Mouse (Mus musculus): ENCODE measurements around the gene Nxn. TPM values are rescaled to one million over a fixed set of nuclear protein-coding genes. Genes with fewer than 3 reads are reported as not detected.
A peak's percentile ranks its signal among the peaks of the same experiment; 100 is the strongest.

The Nxn gene
- total and polyA plus RNA-seq, 2 experiments from 2014 or later: 10.6 to 50.7 TPM

GRCm38 (mm10) chr11:76328522-76329290 lies 70.2 kb downstream of the Nxn start:
- no peak for ATAC-seq (ENCODE audit: insufficient read depth, low read depth)
- WGBS: 40% methylated on average over 2 of the region's 2 CpGs
- 0 out of 2 replicates have a peak overlapping the region, but pooled peaks have one; percentile 9 for H3K4me2 ChIP-seq (ENCODE audit: low read depth, low read length)

GRCm38 (mm10) chr11:76328084-76328483 lies 70.9 kb downstream of the Nxn start:
- H3K4me3 ChIP-seq (ENCODE audit: low read depth, low read length): no peak overlapping the region
- 0 out of 2 replicates have a peak overlapping the region, but pooled peaks have one; percentile 18 for H3K4me2 ChIP-seq (ENCODE audit: low read depth, low read length)
- no peaks in the 10 kb centered on the region for H3K27me3 ChIP-seq (ENCODE audit: control insufficient read depth, insufficient read depth, low read length)
- no peak overlapping the region for H3K9ac ChIP-seq (replicated peaks; ENCODE audit: low read depth, low read length)
- H3K27ac ChIP-seq (ENCODE audit: low read depth): peak overlapping the region; percentile 15; the same call in 1 of the 2 replicates
- no peak for ATAC-seq (ENCODE audit: insufficient read depth, low read depth)
- no peaks in the 10 kb centered on the region for H3K9me3 ChIP-seq (replicated peaks; ENCODE audit: control insufficient read depth, low read length)
- peaks cover 24% of the 10 kb centered on the region for H3K4me1 ChIP-seq (ENCODE audit: control insufficient read depth, insufficient read depth)
- no peaks in the 10 kb centered on the region for H3K36me3 ChIP-seq (replicated peaks; ENCODE audit: control insufficient read depth, insufficient read depth, low read length)
- no peak for DNase-seq (ENCODE audit: low spot score)
- WGBS: 23% methylated on average over 11 of the region's 11 CpGs
- TF ChIP-seq EP300 (IDR thresholded peaks at IDR 0.05; ENCODE audit: low read depth): no peak
- no peak for TF ChIP-seq CTCF (IDR thresholded peaks at IDR 0.05; ENCODE audit: low read depth)

More at GRCm38 (mm10) chr11:76328522-76329290, 70.2 kb downstream of the Nxn start:
- H3K27me3 ChIP-seq (ENCODE audit: control insufficient read depth, insufficient read depth, low read length): no peaks in the 10 kb centered on the region
- peaks cover 24% of the 10 kb centered on the region for H3K4me1 ChIP-seq (ENCODE audit: control insufficient read depth, insufficient read depth)
- DNase-seq (ENCODE audit: low spot score): no peak
- TF ChIP-seq EP300 (IDR thresholded peaks at IDR 0.05; ENCODE audit: low read depth) (no peak), CTCF (IDR thresholded peaks at IDR 0.05; ENCODE audit: low read depth) (no peak)
- no peaks in the 10 kb centered on the region for H3K9me3 ChIP-seq (replicated peaks; ENCODE audit: control insufficient read depth, low read length)
- peak overlapping the region; percentile 15; the same call in 1 of the 2 replicates for H3K27ac ChIP-seq (ENCODE audit: low read depth)
- no peak overlapping the region for H3K4me3 ChIP-seq (ENCODE audit: low read depth, low read length)
- no peak overlapping the region for H3K9ac ChIP-seq (replicated peaks; ENCODE audit: low read depth, low read length)
- no peaks in the 10 kb centered on the region for H3K36me3 ChIP-seq (replicated peaks; ENCODE audit: control insufficient read depth, insufficient read depth, low read length)

- H3K4me2 ChIP-seq (ENCODE audit: low read depth, low read length): no peak overlapping the region
- no peak overlapping the region for H3K9ac ChIP-seq (replicated peaks; ENCODE audit: low read depth, low read length)
- no peak overlapping the region for H3K4me3 ChIP-seq (ENCODE audit: low read depth, low read length)
- H3K27ac ChIP-seq (ENCODE audit: low read depth): no peak overlapping the region
- no peaks in the 10 kb centered on the region for H3K36me3 ChIP-seq (replicated peaks; ENCODE audit: control insufficient read depth, insufficient read depth, low read length)
- H3K4me1 ChIP-seq (ENCODE audit: control insufficient read depth, insufficient read depth): peaks cover 24% of the 10 kb centered on the region
- TF ChIP-seq EP300 (IDR thresholded peaks at IDR 0.05; ENCODE audit: low read depth) (no peak), CTCF (IDR thresholded peaks at IDR 0.05; ENCODE audit: low read depth) (no peak)
- ATAC-seq (ENCODE audit: insufficient read depth, low read depth): no peak
- 79% methylated on average over 6 of the region's 6 CpGs for WGBS
- H3K27me3 ChIP-seq (ENCODE audit: control insufficient read depth, insufficient read depth, low read length): no peaks in the 10 kb centered on the region
- DNase-seq (ENCODE audit: low spot score): no peak
- no peaks in the 10 kb centered on the region for H3K9me3 ChIP-seq (replicated peaks; ENCODE audit: control insufficient read depth, low read length)
Observed at GRCm38 (mm10) chr11:76326672-76327071, 72.3 kb downstream of the Nxn start.

- H3K4me3 ChIP-seq (ENCODE audit: low read depth, low read length): no peak overlapping the region
- H3K27ac ChIP-seq (ENCODE audit: low read depth): no peak overlapping the region
- no peaks in the 10 kb centered on the region for H3K36me3 ChIP-seq (replicated peaks; ENCODE audit: control insufficient read depth, insufficient read depth, low read length)
- 84% methylated on average over 2 of the region's 2 CpGs for WGBS
- TF ChIP-seq EP300 (IDR thresholded peaks at IDR 0.05; ENCODE audit: low read depth): no peak
- no peak for TF ChIP-seq CTCF (IDR thresholded peaks at IDR 0.05; ENCODE audit: low read depth)
- no peaks in the 10 kb centered on the region for H3K27me3 ChIP-seq (ENCODE audit: control insufficient read depth, insufficient read depth, low read length)
- peaks cover 24% of the 10 kb centered on the region for H3K4me1 ChIP-seq (ENCODE audit: control insufficient read depth, insufficient read depth)
- ATAC-seq (ENCODE audit: insufficient read depth, low read depth): no peak
- no peak for DNase-seq (ENCODE audit: low spot score)
- H3K9ac ChIP-seq (replicated peaks; ENCODE audit: low read depth, low read length): no peak overlapping the region
- no peak overlapping the region for H3K4me2 ChIP-seq (ENCODE audit: low read depth, low read length)
- H3K9me3 ChIP-seq (replicated peaks; ENCODE audit: control insufficient read depth, low read length): 0 out of 2 replicates have a peak, but pooled peaks cover under 1% of the 10 kb centered on the region
Observed at GRCm38 (mm10) chr11:76326051-76326450, 72.9 kb downstream of the Nxn start.

GRCm38 (mm10) chr11:76324801-76325200 lies 74.1 kb downstream of the Nxn start:
- H3K9ac ChIP-seq (replicated peaks; ENCODE audit: low read depth, low read length): no peak overlapping the region
- peaks cover 20% of the 10 kb centered on the region for H3K4me1 ChIP-seq (ENCODE audit: control insufficient read depth, insufficient read depth)
- H3K4me2 ChIP-seq (ENCODE audit: low read depth, low read length): no peak overlapping the region
- TF ChIP-seq CTCF (IDR thresholded peaks at IDR 0.05; ENCODE audit: low read depth) (no peak), EP300 (IDR thresholded peaks at IDR 0.05; ENCODE audit: low read depth) (no peak)
- no peaks in the 10 kb centered on the region for H3K36me3 ChIP-seq (replicated peaks; ENCODE audit: control insufficient read depth, insufficient read depth, low read length)
- no peaks in the 10 kb centered on the region for H3K27me3 ChIP-seq (ENCODE audit: control insufficient read depth, insufficient read depth, low read length)
- H3K9me3 ChIP-seq (replicated peaks; ENCODE audit: control insufficient read depth, low read length): 0 out of 2 replicates have a peak, but pooled peaks cover 4% of the 10 kb centered on the region
- WGBS: 67% methylated on average over 9 of the region's 9 CpGs
- DNase-seq (ENCODE audit: low spot score) (no peak), ATAC-seq (ENCODE audit: insufficient read depth, low read depth) (no peak)
- no peak overlapping the region for H3K27ac ChIP-seq (ENCODE audit: low read depth)
- no peak overlapping the region for H3K4me3 ChIP-seq (ENCODE audit: low read depth, low read length)

Measured in heart, postnatal 0 days (tissue).